8 mouse cellular contexts compared by ENCODE assay signal in the genomic region with DNA sequence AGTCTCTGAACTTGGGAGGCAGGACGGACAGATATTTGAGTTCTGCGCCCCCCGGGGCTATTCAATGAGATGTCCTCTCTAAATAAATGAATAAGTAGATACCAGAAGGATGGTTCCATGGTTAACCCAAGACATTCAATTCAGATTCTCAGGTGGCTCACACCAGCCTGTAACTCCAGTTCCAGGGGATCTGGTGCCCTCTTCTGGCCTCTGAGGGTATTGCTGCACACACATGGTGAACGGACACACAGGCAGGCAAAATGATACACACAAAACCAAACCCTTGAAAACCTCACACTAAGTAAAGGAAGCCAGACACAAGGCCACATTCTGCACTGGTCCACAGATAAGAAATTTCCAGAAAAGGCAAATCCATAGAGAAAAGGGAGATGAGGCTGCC. TPM values are rescaled to one million over a fixed set of nuclear protein-coding genes. Genes with fewer than 3 reads are reported as not detected.
DNase-seq lines count a peak whose midpoint lies in the region; ATAC-seq and TF ChIP-seq lines count a peak whose summit lies in the region.

No protein-coding gene starts in this region.

- no peak overlapping the region for H3K9ac ChIP-seq in heart, adult 2 months (ENCODE audit: low read depth, low read length)
- no peak overlapping the region for H3K9ac ChIP-seq in heart, embryonic 11.5 days (ENCODE audit: low read depth, low read length)

- no peak overlapping the region for H3K4me3 ChIP-seq in heart, adult 2 months
- H3K4me3 ChIP-seq in heart, embryonic 11.5 days (ENCODE audit: low read depth, low read length), result no peak overlapping the region
- H3K4me3 ChIP-seq in thymus, adult 2 months (ENCODE audit: control insufficient read depth, insufficient read depth, low read length), result no peak overlapping the region
- no peak overlapping the region for H3K4me3 ChIP-seq in olfactory bulb, adult 2 months (ENCODE audit: insufficient read depth, low read depth, low read length)

- ATAC-seq in heart, embryonic 11.5 days (replicated peaks; ENCODE audit: insufficient number of reproducible peaks, low FRiP score, low TSS enrichment), result no peak
- no peak for ATAC-seq in frontal cortex, adult (ENCODE audit: low TSS enrichment)

- no peak for TF ChIP-seq POLR2A in heart, adult 2 months (IDR thresholded peaks at IDR 0.05; ENCODE audit: insufficient read depth, low read depth, low read length)
- TF ChIP-seq POLR2A in thymus, adult 2 months (IDR thresholded peaks at IDR 0.05; ENCODE audit: control insufficient read depth, extremely low read depth, insufficient read depth, low read length, poor library complexity), result no peak
- TF ChIP-seq POLR2A in olfactory bulb, adult 2 months (IDR thresholded peaks at IDR 0.05; ENCODE audit: insufficient read depth, low read depth, low read length), result no peak

- WGBS in heart, adult 2 months, result 95% methylated on average over 4 of the region's 4 CpGs
- WGBS in heart, embryonic 11.5 days (ENCODE audit: insufficient replicate concordance), result 89% methylated on average over 4 of the region's 4 CpGs
- WGBS in thymus, adult 2 months, result 91% methylated on average over 4 of the region's 4 CpGs
- 88% methylated on average over 4 of the region's 4 CpGs for WGBS in olfactory bulb, adult 2 months

- intact Hi-C loops in heart, adult 2 months (cut with DNase I), result loop anchor here (10.0 kb wide), 1 partner anchor 215 kb away; no protein-coding TSS in a partner anchor

- H3K4me1 ChIP-seq in heart, adult 2 months (ENCODE audit: control insufficient read depth, insufficient read depth, low read length), result peaks cover 5% of the 10 kb centered on the region; the same call in 1 of the 2 replicates
- H3K4me1 ChIP-seq in heart, embryonic 11.5 days (ENCODE audit: control insufficient read depth, insufficient read depth, low read length), result no peaks in the 10 kb centered on the region
- H3K4me1 ChIP-seq in thymus, adult 2 months (replicated peaks; ENCODE audit: control insufficient read depth, insufficient read depth, low read length), result no peaks in the 10 kb centered on the region
- no peaks in the 10 kb centered on the region for H3K4me1 ChIP-seq in olfactory bulb, adult 2 months (ENCODE audit: control insufficient read depth, insufficient read depth, low read length)

- no peak overlapping the region for H3K27ac ChIP-seq in heart, adult 2 months
- H3K27ac ChIP-seq in heart, embryonic 11.5 days (ENCODE audit: low read depth, low read length), result no peak overlapping the region
- H3K27ac ChIP-seq in thymus, adult 2 months (ENCODE audit: control insufficient read depth, insufficient read depth, low read length), result no peak overlapping the region
- no peak overlapping the region for H3K27ac ChIP-seq in olfactory bulb, adult 2 months (ENCODE audit: insufficient read depth, low read depth, low read length)

- H3K9me3 ChIP-seq in heart, embryonic 11.5 days (replicated peaks; ENCODE audit: control insufficient read depth, low read length), result no peaks in the 10 kb centered on the region

- peak; percentile 78 for TF ChIP-seq CTCF in heart, adult 2 months (IDR thresholded peaks at IDR 0.05)
- peak; percentile 29; the same call in 1 of the 2 replicates for TF ChIP-seq CTCF in thymus, adult 2 months (IDR thresholded peaks at IDR 0.05; ENCODE audit: borderline replicate concordance, control insufficient read depth, extremely low read depth, insufficient read depth, low read length, poor library complexity)
- 0 out of 2 replicates have a peak, but pooled peaks have one; percentile 15 for TF ChIP-seq CTCF in olfactory bulb, adult 2 months (IDR thresholded peaks at IDR 0.05; ENCODE audit: insufficient read depth, low read depth, low read length)

- H3K79me2 ChIP-seq in heart, adult 2 months (replicated peaks; ENCODE audit: control insufficient read depth, insufficient read depth, low read length), result no peaks in the 10 kb centered on the region

- no peak for TF ChIP-seq EP300 in heart, adult 2 months (IDR thresholded peaks at IDR 0.05; ENCODE audit: insufficient read depth, low read depth, low read length)

- H3K27me3 ChIP-seq in heart, adult 2 months (ENCODE audit: control insufficient read depth, insufficient read depth, low read length), result no peaks in the 10 kb centered on the region
- no peaks in the 10 kb centered on the region for H3K27me3 ChIP-seq in heart, embryonic 11.5 days (ENCODE audit: control insufficient read depth, insufficient read depth, low read length)
- no peaks in the 10 kb centered on the region for H3K27me3 ChIP-seq in thymus, adult 2 months (ENCODE audit: control insufficient read depth, insufficient read depth, low read length)

- H3K36me3 ChIP-seq in heart, adult 2 months (ENCODE audit: control insufficient read depth, insufficient read depth, low read length), result no peaks in the 10 kb centered on the region
- peaks cover 29% of the 10 kb centered on the region for H3K36me3 ChIP-seq in heart, embryonic 11.5 days (ENCODE audit: control insufficient read depth, insufficient read depth, low read length)
- peaks cover 40% of the 10 kb centered on the region for H3K36me3 ChIP-seq in thymus, adult 2 months (ENCODE audit: control insufficient read depth, insufficient read depth, low read length)

- DNase-seq in heart, adult 2 months, result peak in 1 of 2 experiments; percentile 48
- peak; percentile 65 for DNase-seq in thymus, adult 2 months
- DNase-seq in thymus, adult 18-20 months, result no peak
- DNase-seq in cerebellum, adult 8-10 months, result peak; percentile 47
- DNase-seq in layer of hippocampus, postnatal 10 days (ENCODE audit: low spot score in 2 of 2), result peak; percentile 74 to 75

- H3K4me2 ChIP-seq in heart, embryonic 11.5 days, result no peak overlapping the region

RNA-seq across cellular contexts. Expression of a gene that starts 6.3 kb away (rescaled TPM):
- under 1 TPM; 0.13 to 0.14 TPM for total RNA-seq in heart, adult 2 months (2021)
- 0.35 and 0.39 TPM in 2 replicates for polyA plus RNA-seq in heart, adult 2 months (2012; rRNA removed)
- polyA plus RNA-seq in heart, embryonic 11.5 days (2014; fragmentation: Nextera tagmentation; extraction: Ambion mirVana), result not detected in 2 replicates
- 0.96 and 1.0 TPM in 2 replicates for polyA plus RNA-seq in thymus, adult 2 months (2012; rRNA removed)
- total RNA-seq in layer of hippocampus, postnatal 10 days (2021), result 1 to 10 TPM; 9.4 to 9.9 TPM
- not detected in 2 replicates for polyA plus RNA-seq in olfactory bulb, adult 2 months (2012; ENCODE audit: insufficient read depth, insufficient read length, low replicate concordance, missing spikeins)

RNA-seq across cellular contexts. Expression of a gene that starts 15.5 kb away (rescaled TPM):
- 10 to 100 TPM; 16.9 to 17.5 TPM for total RNA-seq in heart, adult 2 months (2021)
- polyA plus RNA-seq in heart, adult 2 months (2012; rRNA removed), result 13.1 and 13.3 TPM in 2 replicates
- polyA plus RNA-seq in heart, embryonic 11.5 days (2014; fragmentation: Nextera tagmentation; extraction: Ambion mirVana), result 19.9 and 25.4 TPM in 2 replicates
- polyA plus RNA-seq in thymus, adult 2 months (2012; rRNA removed), result 65.3 and 83.7 TPM in 2 replicates
- 10 to 100 TPM; 22.5 to 22.8 TPM for total RNA-seq in layer of hippocampus, postnatal 10 days (2021)
- polyA plus RNA-seq in olfactory bulb, adult 2 months (2012; ENCODE audit: insufficient read depth, insufficient read length, low replicate concordance, missing spikeins), result not detected in 2 replicates

RNA-seq across cellular contexts. Expression of a gene that starts 29.4 kb away (rescaled TPM):
- 10 to 100 TPM; 26.6 to 26.7 TPM for total RNA-seq in heart, adult 2 months (2021)
- 48.4 and 49.7 TPM in 2 replicates for polyA plus RNA-seq in heart, adult 2 months (2012; rRNA removed)
- polyA plus RNA-seq in heart, embryonic 11.5 days (2014; fragmentation: Nextera tagmentation; extraction: Ambion mirVana), result 56.6 and 56.9 TPM in 2 replicates
- 117 and 118 TPM in 2 replicates for polyA plus RNA-seq in thymus, adult 2 months (2012; rRNA removed)
- total RNA-seq in layer of hippocampus, postnatal 10 days (2021), result 10 to 100 TPM; 48.0 to 51.5 TPM
- polyA plus RNA-seq in olfactory bulb, adult 2 months (2012; ENCODE audit: insufficient read depth, insufficient read length, low replicate concordance, missing spikeins), result not detected in 2 replicates

RNA-seq across cellular contexts. Expression of a gene that starts 29.9 kb away (rescaled TPM):
- 1 to 10 TPM; 4.5 to 5.4 TPM for total RNA-seq in heart, adult 2 months (2021)
- polyA plus RNA-seq in heart, adult 2 months (2012; rRNA removed), result 3.0 and 3.6 TPM in 2 replicates
- 0.89 and 1.2 TPM in 2 replicates for polyA plus RNA-seq in heart, embryonic 11.5 days (2014; fragmentation: Nextera tagmentation; extraction: Ambion mirVana)
- polyA plus RNA-seq in thymus, adult 2 months (2012; rRNA removed), result 3.6 and 4.0 TPM in 2 replicates
- total RNA-seq in layer of hippocampus, postnatal 10 days (2021), result 10 to 100 TPM; 21.8 to 24.4 TPM
- not detected in 2 replicates for polyA plus RNA-seq in olfactory bulb, adult 2 months (2012; ENCODE audit: insufficient read depth, insufficient read length, low replicate concordance, missing spikeins)

RNA-seq across cellular contexts. Expression of a gene that starts 57.5 kb away (rescaled TPM):
- total RNA-seq in heart, adult 2 months (2021), result not detected
- not detected in 2 replicates for polyA plus RNA-seq in heart, adult 2 months (2012; rRNA removed)
- polyA plus RNA-seq in heart, embryonic 11.5 days (2014; fragmentation: Nextera tagmentation; extraction: Ambion mirVana), result 0.77 and 1.1 TPM in 2 replicates
- 0.06 and 0.26 TPM in 2 replicates for polyA plus RNA-seq in thymus, adult 2 months (2012; rRNA removed)
- total RNA-seq in layer of hippocampus, postnatal 10 days (2021), result 1 to 10 TPM; 3.4 to 4.9 TPM
- not detected in 2 replicates for polyA plus RNA-seq in olfactory bulb, adult 2 months (2012; ENCODE audit: insufficient read depth, insufficient read length, low replicate concordance, missing spikeins)

Comparison
In these comparisons a context has a peak if more than half of its experiments do, and no peak if none do; other contexts are left out.
1. DNase-seq: peak in thymus, adult 2 months (single experiment), cerebellum, adult 8-10 months (single experiment) and layer of hippocampus, postnatal 10 days (2 of 2); none in thymus, adult 18-20 months (0 of 2).
2. CTCF ChIP-seq: peak in every context shown above with its lines; median percentile 78 in heart, adult 2 months; 29 in thymus, adult 2 months; 15 in olfactory bulb, adult 2 months.
3. RNA of a gene that starts 15.5 kb away (polyA plus RNA-seq): 65.3 to 83.7 TPM in thymus, adult 2 months, 19.9 to 25.4 TPM in heart, embryonic 11.5 days and 13.1 to 13.3 TPM in heart, adult 2 months; not detected in olfactory bulb, adult 2 months; every median in the first group is over 10 times any median in the second.
4. RNA of a gene that starts 29.4 kb away (polyA plus RNA-seq): 117 to 118 TPM in thymus, adult 2 months, 56.6 to 56.9 TPM in heart, embryonic 11.5 days and 48.4 to 49.7 TPM in heart, adult 2 months; not detected in olfactory bulb, adult 2 months; every median in the first group is over 10 times any median in the second.